In the genomic region with DNA sequence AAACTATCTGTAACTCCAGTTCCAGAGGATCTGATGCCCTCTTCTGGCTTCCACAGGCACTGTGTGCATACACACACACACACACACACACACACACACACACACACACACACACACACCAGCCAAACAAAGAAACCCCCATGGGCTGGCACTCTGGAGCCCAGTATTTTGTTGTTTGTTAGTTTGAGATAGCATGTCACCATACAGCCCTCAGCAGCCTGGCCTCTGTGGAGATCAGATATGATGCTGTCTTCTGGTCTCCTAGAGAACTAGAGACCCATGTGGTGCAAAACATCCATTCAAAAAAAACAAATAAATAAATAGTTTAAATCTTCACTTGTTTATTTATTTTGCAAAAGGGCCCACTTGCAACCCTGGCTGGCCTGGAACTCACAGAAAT, we compare ENCODE assay signal across 18 mouse cellular contexts. TPM values are rescaled to one million over a fixed set of nuclear protein-coding genes. Genes with fewer than 3 reads are reported as not detected.
"Had no signal": no experiment of that assay in that cellular context is flagged by ENCODE, and none has a peak within 500 bp of the region (broad histone marks: within the 10 kb centered on the region; RNA-seq: fewer than 3 reads in every experiment).

No protein-coding gene starts in this region.

- H3K9me3 ChIP-seq: liver, embryonic 15.5 days; megakaryocyte, embryonic 14.5 days; midbrain, embryonic 13.5 days; neural tube, embryonic 12.5 days; stomach, embryonic 15.5 days had no signal

- H3K4me3 ChIP-seq: liver, embryonic 15.5 days; megakaryocyte, embryonic 14.5 days; midbrain, embryonic 13.5 days; neural tube, embryonic 12.5 days; stomach, embryonic 15.5 days had no signal

- H3K27ac ChIP-seq: liver, embryonic 15.5 days; midbrain, embryonic 13.5 days; neural tube, embryonic 12.5 days; stomach, embryonic 15.5 days; stomach, postnatal 0 days had no signal

- DNase-seq: lung, adult 18-20 months; lung, embryonic 14.5 days; lung, postnatal 10 days; lung, postnatal 4 days; right cerebral cortex, postnatal 14 days; thymus, adult 18-20 months; thymus, postnatal 14 days; thymus, postnatal 36 days had no signal

- H3K36me3 ChIP-seq: stomach, embryonic 15.5 days had no signal

- H3K9ac ChIP-seq: lung, embryonic 14.5 days; midbrain, embryonic 13.5 days; neural tube, embryonic 12.5 days; stomach, embryonic 15.5 days had no signal

- ATAC-seq: midbrain, embryonic 13.5 days; midbrain, embryonic 16.5 days had no signal

- H3K4me2 ChIP-seq: liver, embryonic 15.5 days; lung, embryonic 14.5 days; midbrain, embryonic 11.5 days; midbrain, embryonic 13.5 days; neural tube, embryonic 12.5 days; stomach, embryonic 15.5 days had no signal

RNA-seq across cellular contexts. Expression of gene Diras1, which starts 2.8 kb away (rescaled TPM):
- total RNA-seq: neutrophil, adult 5-6 weeks had no signal

RNA-seq across cellular contexts. Expression of gene Gng7, which starts 13.5 kb away (rescaled TPM):
- total RNA-seq: monocyte, adult 5-6 weeks; neutrophil, adult 5-6 weeks had no signal
